9 mouse cellular contexts compared by ENCODE assay signal in genomic region chr17:68165171-68165825, GRCm38 (mm10).
A peak's percentile ranks its signal among the peaks of the same experiment; 100 is the strongest.
DNase-seq lines count a peak whose midpoint lies in the region; ATAC-seq and TF ChIP-seq lines count a peak whose summit lies in the region.
"Had no signal": no experiment of that assay in that cellular context is flagged by ENCODE, and none has a peak within 500 bp of the region (broad histone marks: within the 10 kb centered on the region; RNA-seq: fewer than 3 reads in every experiment).

No protein-coding gene starts in this region.

- H3K36me3 ChIP-seq in heart, embryonic 12.5 days = no peaks in the 10 kb centered on the region
- no peaks in the 10 kb centered on the region for H3K36me3 ChIP-seq in lung, postnatal 0 days (ENCODE audit: insufficient read depth, low read length)

- H3K9ac ChIP-seq in heart, embryonic 12.5 days = no peak overlapping the region
- no peak overlapping the region for H3K9ac ChIP-seq in lung, postnatal 0 days (replicated peaks; ENCODE audit: low read depth)

- TF ChIP-seq EP300 in lung, postnatal 0 days (IDR thresholded peaks at IDR 0.05) = peak; percentile 66

- peaks cover 18% of the 10 kb centered on the region for H3K4me1 ChIP-seq in heart, embryonic 12.5 days (replicated peaks)
- H3K4me1 ChIP-seq in lung, postnatal 0 days (ENCODE audit: insufficient read depth, low read depth, low read length) = peaks cover 11% of the 10 kb centered on the region; the same call in 1 of the 2 replicates

- TF ChIP-seq CTCF in lung, postnatal 0 days (IDR thresholded peaks at IDR 0.05) = no peak

- no peak overlapping the region for H3K4me3 ChIP-seq in heart, embryonic 12.5 days
- H3K4me3 ChIP-seq in lung, postnatal 0 days (ENCODE audit: low read depth, low read length) = no peak overlapping the region

- peak; percentile 69 for ATAC-seq in heart, embryonic 12.5 days (ENCODE audit: insufficient number of reproducible peaks, low FRiP score)
- ATAC-seq in lung, postnatal 0 days = peak; percentile 95
- ATAC-seq in cerebellum, adult (ENCODE audit: insufficient number of reproducible peaks, low FRiP score, low TSS enrichment) = no peak

- 0 out of 2 replicates have a peak, but pooled peaks cover 8% of the 10 kb centered on the region for H3K27me3 ChIP-seq in heart, embryonic 12.5 days (replicated peaks)
- H3K27me3 ChIP-seq in lung, postnatal 0 days (replicated peaks; ENCODE audit: insufficient read depth, low read length) = no peaks in the 10 kb centered on the region

- peak overlapping the region; percentile 51 for H3K4me2 ChIP-seq in heart, embryonic 12.5 days
- H3K4me2 ChIP-seq in lung, postnatal 0 days (replicated peaks; ENCODE audit: low read depth, low read length) = peak overlapping the region; percentile 33

- DNase-seq in kidney, postnatal 10 days = peak; percentile 15
- DNase-seq in kidney, adult 9 months = no peak
- DNase-seq in adrenal gland, postnatal 10 days = peak; percentile 26
- DNase-seq in lung, postnatal 0 days (ENCODE audit: low spot score) = peak; percentile 92
- DNase-seq in thymus, postnatal 25 days = no peak
- DNase-seq in layer of hippocampus, adult 18-20 months (ENCODE audit: low spot score in 2 of 2) = no peak
- DNase-seq: kidney, postnatal 25 days had no signal

- H3K27ac ChIP-seq in heart, embryonic 12.5 days (ENCODE audit: poor library complexity, severe bottlenecking) = peak overlapping the region; percentile 58
- peak overlapping the region; percentile 48 for H3K27ac ChIP-seq in lung, postnatal 0 days (ENCODE audit: low read length)

- 26% methylated on average over 15 of the region's 15 CpGs for WGBS in heart, embryonic 12.5 days
- WGBS in lung, postnatal 0 days = 12% methylated on average over 15 of the region's 15 CpGs

- no peaks in the 10 kb centered on the region for H3K9me3 ChIP-seq in heart, embryonic 12.5 days (replicated peaks)
- no peaks in the 10 kb centered on the region for H3K9me3 ChIP-seq in lung, postnatal 0 days (ENCODE audit: low read length)

Comparison
In these comparisons a context has a peak if more than half of its experiments do, and no peak if none do; other contexts are left out.
1. DNase-seq: peak in kidney, postnatal 10 days (single experiment), adrenal gland, postnatal 10 days (single experiment) and lung, postnatal 0 days (single experiment); none in kidney, adult 9 months (single experiment), thymus, postnatal 25 days (single experiment) and layer of hippocampus, adult 18-20 months (0 of 2).